Comparison of ENCODE assay signal across 12 mouse cellular contexts in genomic region chr14:31896500-31896899, GRCm38 (mm10).
"Had no signal": no experiment of that assay in that cellular context is flagged by ENCODE, and none has a peak within 500 bp of the region (broad histone marks: within the 10 kb centered on the region; RNA-seq: fewer than 3 reads in every experiment).

No protein-coding gene starts in this region.

- H3K9me3 ChIP-seq: limb, embryonic 12.5 days; liver, embryonic 13.5 days; midbrain, embryonic 10.5 days; neural tube, embryonic 12.5 days; stomach, embryonic 15.5 days had no signal

- H3K27ac ChIP-seq: layer of hippocampus, adult 2 months; limb, embryonic 12.5 days; liver, embryonic 13.5 days; midbrain, embryonic 10.5 days; neural tube, embryonic 12.5 days; stomach, embryonic 15.5 days had no signal

- H3K9ac ChIP-seq: limb, embryonic 12.5 days; liver, embryonic 13.5 days; liver, postnatal 0 days; neural tube, embryonic 12.5 days; stomach, embryonic 15.5 days had no signal

- H3K36me3 ChIP-seq: limb, embryonic 12.5 days; liver, embryonic 13.5 days; midbrain, embryonic 10.5 days; neural tube, embryonic 12.5 days; stomach, embryonic 15.5 days had no signal

- ATAC-seq: liver, postnatal 0 days had no signal

- H3K27me3 ChIP-seq: limb, embryonic 12.5 days; liver, embryonic 13.5 days; neural tube, embryonic 12.5 days; stomach, embryonic 15.5 days had no signal

- H3K4me3 ChIP-seq: layer of hippocampus, adult 2 months; limb, embryonic 12.5 days; liver, embryonic 13.5 days; midbrain, embryonic 10.5 days; neural tube, embryonic 12.5 days; stomach, embryonic 15.5 days had no signal

- DNase-seq: liver; liver, embryonic 13.5 days; liver, postnatal 0 days; lung, postnatal 36 days; midbrain, embryonic 14.5 days; thymus, adult 2 months; thymus, postnatal 36 days had no signal

- H3K4me2 ChIP-seq: limb, embryonic 12.5 days; liver, embryonic 13.5 days; neural tube, embryonic 12.5 days; stomach, embryonic 15.5 days had no signal
